Mouse (Mus musculus): Measurements from ENCODE around the gene Nfe2.

GRCm38 (mm10) chr15:103301046-103301445 is 42.8 kb upstream of the Nfe2 start:
- TF ChIP-seq CTCF (conservative IDR thresholded peaks at IDR 0.05; ENCODE audit: low read length), result no peak
- TF ChIP-seq NANOG (IDR thresholded peaks at IDR 0.05; ENCODE audit: borderline replicate concordance, low read length), result no peak
